Mouse (Mus musculus): Measurements from ENCODE around the gene Tdp2. TPM values are rescaled to one million over a fixed set of nuclear protein-coding genes. Genes with fewer than 3 reads are reported as not detected.
A peak's percentile ranks its signal among the peaks of the same experiment; 100 is the strongest.

Tdp2 gene
- polyA plus RNA-seq, 1 experiment: 12.9 TPM

DNA sequence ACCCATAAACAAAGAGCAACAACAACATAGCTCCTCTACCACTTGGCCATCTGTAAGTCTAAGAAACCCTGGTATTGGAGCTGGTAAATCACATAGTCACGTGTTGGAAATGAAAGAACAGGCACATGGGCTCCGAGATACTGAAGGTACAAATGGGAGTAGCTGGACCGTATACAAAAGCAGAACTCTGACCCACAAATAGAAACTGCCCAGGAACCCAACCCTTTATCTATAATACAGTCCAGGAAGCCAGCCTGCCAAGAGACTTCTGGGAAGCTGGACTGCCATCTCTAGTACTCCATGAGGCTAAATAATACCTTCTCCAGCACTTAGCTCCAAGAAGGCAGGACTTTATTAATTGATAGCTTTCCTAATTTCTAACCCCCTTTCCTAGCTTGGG, 21.1 kb downstream of the Tdp2 start:
- WGBS: 75% methylated on average over 3 of the region's 3 CpGs

DNA sequence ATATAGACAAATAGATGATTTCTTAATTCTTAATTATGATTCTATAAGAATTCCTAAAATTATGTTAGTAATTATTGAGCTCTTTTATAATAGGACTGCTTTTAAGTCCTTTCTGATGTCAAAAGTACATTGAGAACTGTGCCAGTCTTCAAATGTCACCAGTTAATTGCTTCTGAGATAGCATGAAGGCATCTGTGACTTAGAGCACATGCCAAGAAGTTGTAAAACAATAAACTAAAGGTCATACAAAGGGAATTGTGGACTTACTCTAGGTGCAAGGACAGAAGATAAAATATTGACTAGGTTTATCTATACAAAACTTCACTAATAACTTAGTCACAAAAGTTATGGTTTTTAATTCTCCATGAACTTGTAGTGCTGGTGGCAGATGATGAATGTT, 27.6 kb downstream of the Tdp2 start:
- no peak for DNase-seq (ENCODE audit: low read depth in 1 of 2, low spot score in 2 of 2)
- H3K36me3 ChIP-seq (ENCODE audit: control insufficient read depth, insufficient read depth, low read length): no peaks in the 10 kb centered on the region
- H3K4me3 ChIP-seq (ENCODE audit: extremely low read depth, insufficient read depth, insufficient read length): no peak overlapping the region
- H3K27me3 ChIP-seq (ENCODE audit: control insufficient read depth, insufficient read depth, low read length): no peaks in the 10 kb centered on the region
- TF ChIP-seq CTCF (IDR thresholded peaks at IDR 0.05; ENCODE audit: extremely low read depth, insufficient read depth, insufficient read length, insufficient replicate concordance) (no peak), POLR2A (IDR thresholded peaks at IDR 0.05; ENCODE audit: low read depth, low read length) (no peak)
- no peaks in the 10 kb centered on the region for H3K4me1 ChIP-seq (ENCODE audit: control insufficient read depth, insufficient read depth, insufficient read length)
- no peak overlapping the region for H3K27ac ChIP-seq (ENCODE audit: insufficient read depth, low read length)

More for the DNA sequence above, 21.1 kb downstream of the Tdp2 start:
- no peak for DNase-seq (ENCODE audit: low read depth in 1 of 2, low spot score in 2 of 2)
- H3K4me3 ChIP-seq (ENCODE audit: extremely low read depth, insufficient read depth, insufficient read length): no peak overlapping the region
- no peak overlapping the region for H3K27ac ChIP-seq (ENCODE audit: insufficient read depth, low read length)
- no peaks in the 10 kb centered on the region for H3K27me3 ChIP-seq (ENCODE audit: control insufficient read depth, insufficient read depth, low read length)
- no peak for TF ChIP-seq CTCF (IDR thresholded peaks at IDR 0.05; ENCODE audit: extremely low read depth, insufficient read depth, insufficient read length, insufficient replicate concordance)
- TF ChIP-seq POLR2A (IDR thresholded peaks at IDR 0.05; ENCODE audit: low read depth, low read length): no peak
- H3K36me3 ChIP-seq (ENCODE audit: control insufficient read depth, insufficient read depth, low read length): no peaks in the 10 kb centered on the region
- H3K4me1 ChIP-seq (ENCODE audit: control insufficient read depth, insufficient read depth, insufficient read length): no peaks in the 10 kb centered on the region

- Histone ChIP-seq H3K36me3 (ENCODE audit: control insufficient read depth, insufficient read depth, low read length) (no peaks in the 10 kb centered on the region), H3K27ac (ENCODE audit: insufficient read depth, low read length) (no peak overlapping the region), H3K4me1 (ENCODE audit: control insufficient read depth, insufficient read depth, insufficient read length) (no peaks in the 10 kb centered on the region), H3K4me3 (ENCODE audit: extremely low read depth, insufficient read depth, insufficient read length) (no peak overlapping the region), H3K27me3 (ENCODE audit: control insufficient read depth, insufficient read depth, low read length) (no peaks in the 10 kb centered on the region)
- TF ChIP-seq POLR2A (IDR thresholded peaks at IDR 0.05; ENCODE audit: low read depth, low read length) (no peak), CTCF (IDR thresholded peaks at IDR 0.05; ENCODE audit: extremely low read depth, insufficient read depth, insufficient read length, insufficient replicate concordance) (no peak)
- WGBS: 75% methylated on average over 12 of the region's 12 CpGs
- no peak for DNase-seq (ENCODE audit: low read depth in 1 of 2, low spot score in 2 of 2)
Observed at GRCm38 (mm10) chr13:24861084-24861483, 29.6 kb downstream of the Tdp2 start.

DNA sequence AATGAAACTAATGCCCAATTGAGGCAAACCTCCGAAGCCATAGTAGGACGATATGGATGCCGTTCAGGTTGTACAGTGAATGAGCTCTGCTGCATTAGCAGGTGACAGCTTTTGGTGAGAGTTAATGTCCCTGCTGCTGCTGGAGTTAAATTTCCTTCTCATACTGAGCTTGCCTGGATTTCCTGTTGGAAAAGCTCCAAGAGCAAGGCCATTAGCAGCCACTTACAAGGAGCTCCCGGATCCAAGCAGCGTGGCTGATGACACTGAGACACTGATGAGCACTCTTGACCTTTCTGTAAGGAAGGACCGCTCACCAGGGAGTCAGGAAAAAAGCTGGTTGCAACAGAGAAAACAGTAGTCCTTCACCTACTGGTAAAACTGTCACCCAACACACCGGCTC, 30.5 kb downstream of the Tdp2 start:
- WGBS: 83% methylated on average over 7 of the region's 7 CpGs
- no peak overlapping the region for H3K4me3 ChIP-seq (ENCODE audit: extremely low read depth, insufficient read depth, insufficient read length)
- H3K27me3 ChIP-seq (ENCODE audit: control insufficient read depth, insufficient read depth, low read length): no peaks in the 10 kb centered on the region
- no peaks in the 10 kb centered on the region for H3K36me3 ChIP-seq (ENCODE audit: control insufficient read depth, insufficient read depth, low read length)
- H3K27ac ChIP-seq (ENCODE audit: insufficient read depth, low read length): no peak overlapping the region
- TF ChIP-seq CTCF (IDR thresholded peaks at IDR 0.05; ENCODE audit: extremely low read depth, insufficient read depth, insufficient read length, insufficient replicate concordance) (no peak), POLR2A (IDR thresholded peaks at IDR 0.05; ENCODE audit: low read depth, low read length) (no peak)
- H3K4me1 ChIP-seq (ENCODE audit: control insufficient read depth, insufficient read depth, insufficient read length): 0 out of 2 replicates have a peak, but pooled peaks cover 5% of the 10 kb centered on the region
- no peak for DNase-seq (ENCODE audit: low read depth in 1 of 2, low spot score in 2 of 2)

- Histone ChIP-seq H3K36me3 (ENCODE audit: control insufficient read depth, insufficient read depth, low read length) (no peaks in the 10 kb centered on the region), H3K4me1 (ENCODE audit: control insufficient read depth, insufficient read depth, insufficient read length) (0 out of 2 replicates have a peak, but pooled peaks cover 5% of the 10 kb centered on the region), H3K27ac (ENCODE audit: insufficient read depth, low read length) (no peak overlapping the region), H3K27me3 (ENCODE audit: control insufficient read depth, insufficient read depth, low read length) (no peaks in the 10 kb centered on the region), H3K4me3 (ENCODE audit: extremely low read depth, insufficient read depth, insufficient read length) (no peak overlapping the region)
- WGBS: 68% methylated on average over 7 of the region's 7 CpGs
- TF ChIP-seq POLR2A (IDR thresholded peaks at IDR 0.05; ENCODE audit: low read depth, low read length): no peak
- TF ChIP-seq CTCF (IDR thresholded peaks at IDR 0.05; ENCODE audit: extremely low read depth, insufficient read depth, insufficient read length, insufficient replicate concordance): peak; percentile 45; the same call in 1 of the 2 replicates
- peak; percentile 17 to 50 for DNase-seq (ENCODE audit: low read depth in 1 of 2, low spot score in 2 of 2)
Observed at GRCm38 (mm10) chr13:24862520-24862919, 31.0 kb downstream of the Tdp2 start.

- no peak for TF ChIP-seq CTCF (IDR thresholded peaks at IDR 0.05; ENCODE audit: extremely low read depth, insufficient read depth, insufficient read length, insufficient replicate concordance)
- no peak for TF ChIP-seq POLR2A (IDR thresholded peaks at IDR 0.05; ENCODE audit: low read depth, low read length)
- no peaks in the 10 kb centered on the region for H3K27me3 ChIP-seq (ENCODE audit: control insufficient read depth, insufficient read depth, low read length)
- no peaks in the 10 kb centered on the region for H3K36me3 ChIP-seq (ENCODE audit: control insufficient read depth, insufficient read depth, low read length)
- H3K27ac ChIP-seq (ENCODE audit: insufficient read depth, low read length): no peak overlapping the region
- no peak for DNase-seq (ENCODE audit: low read depth in 1 of 2, low spot score in 2 of 2)
- H3K4me3 ChIP-seq (ENCODE audit: extremely low read depth, insufficient read depth, insufficient read length): no peak overlapping the region
- WGBS: 62% methylated on average over 9 of the region's 9 CpGs
- 0 out of 2 replicates have a peak, but pooled peaks cover 5% of the 10 kb centered on the region for H3K4me1 ChIP-seq (ENCODE audit: control insufficient read depth, insufficient read depth, insufficient read length)
Observed at GRCm38 (mm10) chr13:24866430-24867402, 35.2 kb downstream of the Tdp2 start.

DNA sequence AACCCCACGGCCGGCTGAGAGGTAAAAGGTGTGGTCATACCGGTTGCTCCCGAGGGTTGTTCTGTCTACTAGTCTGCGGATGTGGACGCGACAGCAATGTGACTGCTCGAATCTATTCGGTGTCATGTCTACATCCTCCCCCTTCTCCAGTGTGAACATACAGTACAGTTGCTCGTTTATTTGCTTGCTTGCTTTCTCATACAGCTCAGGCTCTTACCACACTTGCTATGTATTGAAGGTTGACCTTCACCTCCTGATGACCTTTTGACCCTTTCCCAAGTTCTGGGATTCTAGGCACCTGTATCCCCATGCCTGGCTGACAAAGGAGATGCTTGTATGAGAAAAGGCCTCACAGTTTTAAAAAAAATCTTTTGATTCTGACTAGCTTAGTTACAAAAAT, 36.3 kb downstream of the Tdp2 start:
- TF ChIP-seq CTCF (IDR thresholded peaks at IDR 0.05; ENCODE audit: extremely low read depth, insufficient read depth, insufficient read length, insufficient replicate concordance) (no peak), POLR2A (IDR thresholded peaks at IDR 0.05; ENCODE audit: low read depth, low read length) (no peak)
- H3K4me3 ChIP-seq (ENCODE audit: extremely low read depth, insufficient read depth, insufficient read length): no peak overlapping the region
- no peaks in the 10 kb centered on the region for H3K36me3 ChIP-seq (ENCODE audit: control insufficient read depth, insufficient read depth, low read length)
- 0 out of 2 replicates have a peak, but pooled peaks cover 5% of the 10 kb centered on the region for H3K4me1 ChIP-seq (ENCODE audit: control insufficient read depth, insufficient read depth, insufficient read length)
- no peaks in the 10 kb centered on the region for H3K27me3 ChIP-seq (ENCODE audit: control insufficient read depth, insufficient read depth, low read length)
- no peak for DNase-seq (ENCODE audit: low read depth in 1 of 2, low spot score in 2 of 2)
- 89% methylated on average over 10 of the region's 10 CpGs for WGBS
- no peak overlapping the region for H3K27ac ChIP-seq (ENCODE audit: insufficient read depth, low read length)
